Mouse (Mus musculus) myocyte (in vitro differentiated cells): ENCODE data around the gene Bmpr1b.

Source experiments
- CEBPB ChIP-seq: IDR thresholded peaks from 2 replicates; pipeline ENCODE4 v1.6.1; 2011; ENCODE audit warnings: mild to moderate bottlenecking, moderate library complexity; ENCODE audit not compliant: poor library complexity, insufficient read depth, severe bottlenecking
- MYOG ChIP-seq, 3 experiments: IDR thresholded peaks; one replicate each; pipeline ENCODE4 v1.6.1; 2011; ENCODE audit warnings: control low read depth in 2 of 3, low read depth in 2 of 3, mild to moderate bottlenecking in 2 of 3; ENCODE audit not compliant: insufficient read length in 2 of 3, control insufficient read depth in 1 of 3, insufficient read depth in 1 of 3
- POLR2A ChIP-seq: IDR thresholded peaks from one replicate; pipeline ENCODE4 v1.6.1; 2011; ENCODE audit warnings: low read depth, mild to moderate bottlenecking, control low read depth, moderate library complexity; ENCODE audit not compliant: insufficient read length
- POLR2AphosphoS2 ChIP-seq: IDR thresholded peaks from one replicate; pipeline ENCODE4 v1.6.1; 2011; ENCODE audit warnings: low read depth, control low read depth; ENCODE audit not compliant: insufficient read length

DNA sequence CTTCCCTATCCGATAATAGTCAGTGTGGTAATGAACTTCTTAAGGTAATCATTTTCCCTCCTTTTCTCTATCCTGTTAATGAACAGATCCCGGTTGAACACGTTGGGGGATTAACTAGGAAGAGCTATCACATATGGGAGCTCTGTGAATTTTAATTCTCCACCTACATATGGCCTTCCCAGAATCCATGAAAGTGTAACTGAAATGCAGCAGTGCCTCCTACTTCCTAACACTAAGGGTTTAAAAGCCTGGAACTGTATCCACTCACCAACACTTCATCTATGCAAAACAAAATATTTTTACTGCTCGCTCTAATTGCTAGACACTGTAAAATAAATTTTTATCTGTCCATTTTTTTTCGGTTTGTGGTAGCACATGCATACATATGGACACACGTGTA is 63.0 kb downstream of the Bmpr1b start:
- TF ChIP-seq CEBPB (no peak), POLR2A (no peak), POLR2AphosphoS2 (no peak), MYOG (IDR thresholded peaks at IDR 0.05; ENCODE audit: control insufficient read depth in 1 of 3, insufficient read depth in 1 of 3, insufficient read length in 2 of 3, low read depth in 2 of 3) (no peak)
